Mouse (Mus musculus): ENCODE measurements around the gene Dnajb11. TPM values are rescaled to one million over a fixed set of nuclear protein-coding genes. Genes with fewer than 3 reads are reported as not detected.

Dnajb11 gene
- polyA plus RNA-seq, 1 experiment from 2014 or later = 150 TPM

DNA sequence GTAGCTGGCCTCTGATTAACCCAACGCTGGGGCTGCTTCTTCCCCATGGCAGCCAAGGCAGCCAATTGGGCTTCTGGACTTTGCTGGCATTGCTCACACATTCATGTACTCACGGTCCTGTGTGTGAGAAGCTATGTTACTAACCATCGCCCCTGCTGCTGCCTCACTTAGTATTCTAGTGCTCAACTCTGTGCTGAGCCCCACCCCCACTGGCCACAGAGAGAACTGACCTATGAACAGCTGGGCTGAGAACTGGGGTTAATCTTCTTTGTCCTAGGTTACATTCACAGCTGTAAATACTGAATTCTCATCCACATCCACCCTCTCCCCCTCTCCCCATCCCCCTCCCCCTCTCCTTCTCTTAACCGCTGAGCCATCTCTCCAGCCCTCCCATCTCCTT lies 31.2 kb downstream of the Dnajb11 start:
- Histone ChIP-seq H3K4me1 (0 out of 2 replicates have a peak, but pooled peaks cover 5% of the 10 kb centered on the region), H3K27me3 (ENCODE audit: insufficient read depth, poor library complexity, severe bottlenecking) (peaks cover 14% of the 10 kb centered on the region; the same call in 1 of the 2 replicates), H3K4me3 (no peak overlapping the region), H3K36me3 (no peaks in the 10 kb centered on the region), H3K27ac (no peak overlapping the region), H3K9me3 (no peaks in the 10 kb centered on the region)
- no peak for DNase-seq (ENCODE audit: low spot score)
- 76% methylated on average over 4 of the region's 4 CpGs for WGBS

- Histone ChIP-seq H3K4me3 (no peak overlapping the region), H3K4me1 (0 out of 2 replicates have a peak, but pooled peaks cover 5% of the 10 kb centered on the region)
Observed at GRCm38 (mm10) chr16:22889716-22890115, 32.1 kb downstream of the Dnajb11 start.

DNA sequence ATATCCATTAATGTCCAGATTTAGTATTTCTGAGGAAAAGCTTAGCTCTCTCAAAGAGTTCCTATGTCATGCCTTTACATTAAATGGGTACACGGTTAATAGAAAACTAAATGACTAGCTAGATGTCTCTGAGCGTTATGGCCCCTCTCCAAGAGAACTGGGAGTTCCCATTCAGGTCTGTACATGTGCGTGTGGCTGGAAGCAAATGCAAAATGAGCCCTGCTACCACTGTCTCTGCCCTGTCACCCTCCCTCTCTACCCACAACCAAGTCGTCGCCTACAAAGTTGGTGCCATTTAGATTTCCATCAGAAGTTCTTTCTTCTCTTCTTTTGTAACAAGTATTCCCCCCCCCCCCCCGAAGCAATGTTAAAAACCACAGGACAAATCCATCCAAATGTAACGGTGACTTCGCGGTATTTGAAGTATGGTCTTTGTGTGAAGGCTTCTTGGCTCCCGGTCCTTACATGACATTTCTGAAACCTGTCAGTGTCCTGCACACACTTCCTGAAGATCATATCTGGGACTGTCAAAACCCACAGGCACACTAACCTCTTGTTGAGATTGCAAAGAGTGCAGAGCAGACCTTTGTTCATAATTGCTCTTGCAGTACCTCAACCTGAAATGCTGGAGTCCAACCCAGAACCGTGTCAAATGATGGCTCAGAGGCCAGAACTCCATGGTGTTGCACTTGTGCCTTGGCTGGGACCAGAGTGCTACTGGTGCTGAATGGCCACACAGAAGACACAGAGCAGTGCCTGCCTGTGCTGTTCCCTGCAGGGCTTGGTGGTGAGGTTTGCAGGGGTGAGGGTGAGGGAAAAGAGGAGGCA lies 33.3 kb downstream of the Dnajb11 start, which contains the start of gene Ahsg:
TSS of gene Ahsg (plus strand) at position 595 of the 828 bp plus-strand sequence.
- Histone ChIP-seq H3K27ac (no peak within 1 kb of the TSS), H3K4me1 (0 out of 2 replicates have a peak, but pooled peaks cover 5% of the 10 kb centered on the region), H3K9me3 (no peaks in the 10 kb centered on the region), H3K27me3 (ENCODE audit: insufficient read depth, poor library complexity, severe bottlenecking) (peaks cover 14% of the 10 kb centered on the region; the same call in 1 of the 2 replicates), H3K36me3 (no peaks in the 10 kb centered on the region), H3K4me3 (no peak within 1 kb of the TSS)
- no peak for DNase-seq (ENCODE audit: low spot score)
- WGBS = 81% methylated on average over 11 of the region's 11 CpGs

More at GRCm38 (mm10) chr16:22889716-22890115, 32.1 kb downstream of the Dnajb11 start:
- no peak for DNase-seq (ENCODE audit: low spot score)
- Histone ChIP-seq H3K36me3 (no peaks in the 10 kb centered on the region), H3K9me3 (no peaks in the 10 kb centered on the region), H3K27me3 (ENCODE audit: insufficient read depth, poor library complexity, severe bottlenecking) (peaks cover 14% of the 10 kb centered on the region; the same call in 1 of the 2 replicates), H3K27ac (no peak overlapping the region)
- 75% methylated on average over 8 of the region's 8 CpGs for WGBS

DNA sequence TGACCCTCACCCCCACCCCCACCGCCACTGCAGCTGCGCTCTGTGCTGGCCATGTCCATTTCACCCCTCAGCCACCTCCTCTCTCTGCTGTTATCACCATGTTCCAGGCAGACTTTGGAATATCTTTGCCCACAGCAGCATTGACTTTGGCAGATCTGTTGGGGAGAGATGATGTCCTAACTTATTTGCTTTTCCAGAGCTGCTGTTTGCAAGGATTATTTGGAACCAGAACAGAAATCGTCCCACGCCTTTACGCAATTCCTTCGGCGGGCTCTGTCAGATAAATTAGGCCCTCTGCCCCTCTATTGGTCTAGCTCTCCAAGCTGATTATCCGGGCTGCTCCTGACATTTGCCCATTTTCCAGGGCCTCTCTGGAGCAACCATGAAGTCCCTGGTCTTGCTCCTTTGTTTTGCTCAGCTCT lies 34.1 kb downstream of the Dnajb11 start:
- H3K27me3 ChIP-seq (ENCODE audit: insufficient read depth, poor library complexity, severe bottlenecking) = peaks cover 14% of the 10 kb centered on the region; the same call in 1 of the 2 replicates
- DNase-seq (ENCODE audit: low spot score) = no peak
- H3K4me1 ChIP-seq = 0 out of 2 replicates have a peak, but pooled peaks cover 1% of the 10 kb centered on the region
- H3K4me3 ChIP-seq = no peak overlapping the region
- H3K36me3 ChIP-seq = no peaks in the 10 kb centered on the region
- no peak overlapping the region for H3K27ac ChIP-seq
- 83% methylated on average over 8 of the region's 8 CpGs for WGBS
- H3K9me3 ChIP-seq = no peaks in the 10 kb centered on the region

- peaks cover 10% of the 10 kb centered on the region; the same call in 1 of the 2 replicates for H3K27me3 ChIP-seq (ENCODE audit: insufficient read depth, poor library complexity, severe bottlenecking)
- H3K36me3 ChIP-seq = no peaks in the 10 kb centered on the region
- no peaks in the 10 kb centered on the region for H3K4me1 ChIP-seq
- H3K27ac ChIP-seq = no peak overlapping the region
- H3K4me3 ChIP-seq = no peak overlapping the region
- WGBS = 77% methylated on average over 7 of the region's 8 CpGs
- H3K9me3 ChIP-seq = no peaks in the 10 kb centered on the region
- DNase-seq (ENCODE audit: low spot score) = no peak
Observed at GRCm38 (mm10) chr16:22894095-22894494, 36.5 kb downstream of the Dnajb11 start.

GRCm38 (mm10) chr16:22896618-22897017 lies 39.0 kb downstream of the Dnajb11 start:
- H3K36me3 ChIP-seq = no peaks in the 10 kb centered on the region
- 75% methylated on average over 2 of the region's 2 CpGs for WGBS
- no peak for DNase-seq (ENCODE audit: low spot score)

GRCm38 (mm10) chr16:22899346-22899745 lies 41.7 kb downstream of the Dnajb11 start:
- H3K36me3 ChIP-seq = no peaks in the 10 kb centered on the region
- H3K27me3 ChIP-seq (ENCODE audit: insufficient read depth, poor library complexity, severe bottlenecking) = no peaks in the 10 kb centered on the region
- 69% methylated on average over 5 of the region's 5 CpGs for WGBS

More at GRCm38 (mm10) chr16:22896618-22897017, 39.0 kb downstream of the Dnajb11 start:
- H3K9me3 ChIP-seq = no peaks in the 10 kb centered on the region
- H3K4me1 ChIP-seq = no peaks in the 10 kb centered on the region
- H3K27me3 ChIP-seq (ENCODE audit: insufficient read depth, poor library complexity, severe bottlenecking) = 0 out of 2 replicates have a peak, but pooled peaks cover 1% of the 10 kb centered on the region
- no peak overlapping the region for H3K27ac ChIP-seq
- H3K4me3 ChIP-seq = no peak overlapping the region

GRCm38 (mm10) chr16:22899866-22900570 lies 42.4 kb downstream of the Dnajb11 start:
- 81% methylated on average over 10 of the region's 10 CpGs for WGBS
- Histone ChIP-seq H3K4me3 (no peak overlapping the region), H3K4me1 (no peaks in the 10 kb centered on the region), H3K9me3 (no peaks in the 10 kb centered on the region), H3K27ac (no peak overlapping the region), H3K27me3 (ENCODE audit: insufficient read depth, poor library complexity, severe bottlenecking) (no peaks in the 10 kb centered on the region), H3K36me3 (no peaks in the 10 kb centered on the region)
- DNase-seq (ENCODE audit: low spot score) = no peak

More at GRCm38 (mm10) chr16:22899346-22899745, 41.7 kb downstream of the Dnajb11 start:
- DNase-seq (ENCODE audit: low spot score) = no peak
- no peak overlapping the region for H3K4me3 ChIP-seq
- no peaks in the 10 kb centered on the region for H3K4me1 ChIP-seq
- no peak overlapping the region for H3K27ac ChIP-seq
- H3K9me3 ChIP-seq = no peaks in the 10 kb centered on the region

- DNase-seq (ENCODE audit: low spot score) = no peak
- Histone ChIP-seq H3K4me3 (no peak overlapping the region), H3K4me1 (no peaks in the 10 kb centered on the region), H3K27me3 (ENCODE audit: insufficient read depth, poor library complexity, severe bottlenecking) (no peaks in the 10 kb centered on the region), H3K27ac (no peak overlapping the region), H3K36me3 (no peaks in the 10 kb centered on the region), H3K9me3 (no peaks in the 10 kb centered on the region)
- WGBS = 70% methylated on average over 3 of the region's 3 CpGs
Observed at GRCm38 (mm10) chr16:22901326-22901725, 43.7 kb downstream of the Dnajb11 start.

- no peak overlapping the region for H3K4me3 ChIP-seq
- no peaks in the 10 kb centered on the region for H3K9me3 ChIP-seq
- no peaks in the 10 kb centered on the region for H3K27me3 ChIP-seq (ENCODE audit: insufficient read depth, poor library complexity, severe bottlenecking)
- no peak for DNase-seq (ENCODE audit: low spot score)
- H3K36me3 ChIP-seq = no peaks in the 10 kb centered on the region
- 82% methylated on average over 6 of the region's 6 CpGs for WGBS
- no peaks in the 10 kb centered on the region for H3K4me1 ChIP-seq
- H3K27ac ChIP-seq = no peak overlapping the region
Observed at GRCm38 (mm10) chr16:22909290-22909689, 51.6 kb downstream of the Dnajb11 start.

DNA sequence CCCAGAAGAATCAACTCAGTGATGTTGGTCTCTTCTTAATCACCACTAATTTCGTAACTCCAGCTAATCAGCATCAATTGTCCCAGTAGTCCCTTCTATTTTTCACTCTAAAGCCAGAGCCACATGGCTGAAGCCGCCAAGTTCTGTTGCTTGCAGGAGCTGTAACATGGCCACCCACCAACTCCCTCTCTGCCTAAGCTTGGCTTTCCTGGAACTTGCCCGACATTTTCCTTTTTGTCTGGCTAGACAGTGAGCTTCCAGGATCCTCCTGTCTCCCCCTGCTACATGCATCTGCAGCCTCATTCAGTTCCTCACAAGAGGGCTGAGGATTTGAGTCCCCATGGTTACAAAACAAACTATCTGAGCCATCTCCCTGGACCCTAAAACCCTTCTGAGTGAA lies 54.3 kb downstream of the Dnajb11 start:
- Histone ChIP-seq H3K27ac (no peak overlapping the region), H3K4me1 (no peaks in the 10 kb centered on the region), H3K36me3 (no peaks in the 10 kb centered on the region), H3K27me3 (ENCODE audit: insufficient read depth, poor library complexity, severe bottlenecking) (no peaks in the 10 kb centered on the region), H3K4me3 (no peak overlapping the region), H3K9me3 (0 out of 2 replicates have a peak, but pooled peaks cover 2% of the 10 kb centered on the region)
- 70% methylated on average over 3 of the region's 3 CpGs for WGBS
- DNase-seq (ENCODE audit: low spot score) = no peak

DNA sequence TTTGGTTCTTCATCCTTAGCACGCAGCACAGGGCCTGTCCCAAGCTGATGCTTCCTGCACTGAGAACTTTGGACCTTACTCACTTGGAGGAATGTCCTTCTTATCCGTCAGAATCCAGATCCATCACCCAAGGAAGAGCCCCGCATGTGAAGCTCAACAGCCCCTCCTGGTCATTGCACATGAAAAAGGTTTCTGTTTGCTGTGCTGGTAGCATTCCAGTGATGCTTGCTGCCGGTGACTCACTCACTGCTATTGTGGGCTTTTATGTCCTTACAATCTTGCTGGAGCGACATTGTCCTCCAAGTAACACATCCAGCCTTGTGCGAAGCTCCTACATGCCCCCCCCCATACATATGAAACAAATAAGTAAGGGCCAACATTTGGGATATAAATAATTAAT lies 55.2 kb downstream of the Dnajb11 start:
- Histone ChIP-seq H3K27ac (no peak overlapping the region), H3K4me3 (no peak overlapping the region), H3K36me3 (no peaks in the 10 kb centered on the region), H3K27me3 (ENCODE audit: insufficient read depth, poor library complexity, severe bottlenecking) (no peaks in the 10 kb centered on the region), H3K4me1 (no peaks in the 10 kb centered on the region), H3K9me3 (0 out of 2 replicates have a peak, but pooled peaks cover 2% of the 10 kb centered on the region)
- 65% methylated on average over 6 of the region's 6 CpGs for WGBS
- DNase-seq (ENCODE audit: low spot score) = no peak

GRCm38 (mm10) chr16:22914276-22914675 lies 56.6 kb downstream of the Dnajb11 start:
- no peaks in the 10 kb centered on the region for H3K36me3 ChIP-seq
- no peak for DNase-seq (ENCODE audit: low spot score)
- H3K27me3 ChIP-seq (ENCODE audit: insufficient read depth, poor library complexity, severe bottlenecking) = no peaks in the 10 kb centered on the region

More at GRCm38 (mm10) chr16:22914276-22914675, 56.6 kb downstream of the Dnajb11 start:
- H3K4me3 ChIP-seq = no peak overlapping the region
- no peak overlapping the region for H3K27ac ChIP-seq
- 0 out of 2 replicates have a peak, but pooled peaks cover 2% of the 10 kb centered on the region for H3K9me3 ChIP-seq
- H3K4me1 ChIP-seq = no peaks in the 10 kb centered on the region
